Mouse (Mus musculus) MEL (cell line): ENCODE measurements at regions not wholly inside any gene's neighbourhood (a gene's known extent, or its start where the extent isn't known, plus 50 kb on each side); places are given as distances from the start of the nearest gene placed in this dataset.

Experiments
- CHD1 ChIP-seq: IDR thresholded peaks from 2 replicates; pipeline ENCODE4 v1.6.1; 2012; ENCODE audit warnings: low read depth, mild to moderate bottlenecking, inconsistent platforms, low read length, improper control_type of control experiment
- CTCF ChIP-seq, 3 experiments: IDR thresholded peaks in 2 of 3; conservative IDR thresholded peaks in 1 of 3; 2 replicates each; pipeline ENCODE4 v1.5.1; 2011 to 2012; ENCODE audit warnings: low read length in 3 of 3, low read depth in 2 of 3, mild to moderate bottlenecking in 2 of 3, improper control_type of control experiment in 1 of 3, inconsistent platforms in 1 of 3, mixed read lengths in 1 of 3, moderate library complexity in 1 of 3; ENCODE audit not compliant: control insufficient read depth in 1 of 3, insufficient read depth in 1 of 3, poor library complexity in 1 of 3, severe bottlenecking in 1 of 3
- EP300 ChIP-seq, 2 experiments: IDR thresholded peaks; 2 replicates each; pipeline ENCODE4 v1.6.1; 2011; ENCODE audit warnings: improper control_type of control experiment in 2 of 2, low read length in 2 of 2, low read depth in 1 of 2, mild to moderate bottlenecking in 1 of 2
- GATA1 ChIP-seq: IDR thresholded peaks from 2 replicates; pipeline ENCODE4 v1.6.1; 2011; ENCODE audit warnings: low read depth, low read length, improper control_type of control experiment
- MAFK ChIP-seq: IDR thresholded peaks from 2 replicates; pipeline ENCODE4 v1.6.1; 2011; ENCODE audit warnings: low read depth, mild to moderate bottlenecking, low read length, improper control_type of control experiment, borderline replicate concordance
- MAZ ChIP-seq: IDR thresholded peaks from 2 replicates; pipeline ENCODE4 v1.6.1; 2012; ENCODE audit warnings: low read depth, mild to moderate bottlenecking, inconsistent platforms, low read length, improper control_type of control experiment
- NRF1 ChIP-seq: IDR thresholded peaks from 2 replicates; pipeline ENCODE4 v1.6.1; 2014; ENCODE audit warnings: low read depth, mild to moderate bottlenecking, inconsistent platforms, low read length, improper control_type of control experiment, moderate library complexity; ENCODE audit not compliant: poor library complexity, insufficient read depth, severe bottlenecking
- POLR2A ChIP-seq, 2 experiments: IDR thresholded peaks; 2 replicates each; pipeline ENCODE4 v1.6.1; 2011 to 2012; ENCODE audit warnings: low read length in 2 of 2, mild to moderate bottlenecking in 2 of 2, control low read depth in 1 of 2, improper control_type of control experiment in 1 of 2, low read depth in 1 of 2, moderate library complexity in 1 of 2; ENCODE audit not compliant: control insufficient read depth in 1 of 2, insufficient read depth in 1 of 2, poor library complexity in 1 of 2
- POLR2AphosphoS2 ChIP-seq: IDR thresholded peaks from 2 replicates; pipeline ENCODE4 v1.6.1; 2011; ENCODE audit warnings: low read length, improper control_type of control experiment
- POLR2AphosphoS5 ChIP-seq: IDR thresholded peaks from 2 replicates; pipeline ENCODE4 v1.6.1; 2012; ENCODE audit warnings: low read depth, borderline replicate concordance, mild to moderate bottlenecking, inconsistent platforms, low read length, moderate library complexity, mixed read lengths
- TBP ChIP-seq: IDR thresholded peaks from 2 replicates; pipeline ENCODE4 v1.8.0; 2011; ENCODE audit warnings: low read depth, low read length, improper control_type of control experiment
- TCF12 ChIP-seq: IDR thresholded peaks from 2 replicates; pipeline ENCODE4 v1.6.1; 2014; ENCODE audit warnings: low read depth, mild to moderate bottlenecking, inconsistent platforms, low read length, improper control_type of control experiment, moderate library complexity
- UBTF ChIP-seq: IDR thresholded peaks from 2 replicates; pipeline ENCODE4 v1.6.1; 2012; ENCODE audit warnings: low read depth, mild to moderate bottlenecking, inconsistent platforms, low read length, improper control_type of control experiment, moderate library complexity, borderline replicate concordance; ENCODE audit not compliant: insufficient read depth
- ZMIZ1 ChIP-seq: IDR thresholded peaks from 2 replicates; pipeline ENCODE4 v1.6.1; 2012; ENCODE audit warnings: low read depth, mild to moderate bottlenecking, inconsistent platforms, low read length, improper control_type of control experiment, moderate library complexity

DNA sequence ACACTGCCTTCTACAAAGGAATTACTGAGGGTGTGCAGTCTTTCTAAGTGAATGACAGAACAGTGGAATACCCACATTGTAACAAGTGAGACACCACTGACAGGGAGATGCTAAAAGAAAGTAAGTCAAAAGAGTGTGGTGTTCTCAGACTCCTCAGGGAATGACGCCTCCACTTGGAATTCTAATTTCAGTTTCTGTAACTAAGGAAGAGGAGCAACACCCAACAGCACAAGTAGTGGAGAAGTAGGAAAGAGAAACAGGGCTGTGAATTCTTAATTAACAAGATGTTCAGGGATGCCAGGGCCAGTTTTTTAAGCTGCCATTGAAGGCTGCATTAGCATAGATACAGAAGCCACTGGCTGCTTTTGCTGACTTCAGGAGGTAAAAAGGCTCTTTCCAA is 81.4 kb downstream of the Fscb start:
- TF ChIP-seq CHD1 (no peak), POLR2AphosphoS2 (no peak), CTCF (IDR thresholded peaks at IDR 0.05 in 2 of 3, conservative IDR thresholded peaks at IDR 0.05 in 1 of 3; ENCODE audit: control insufficient read depth in 1 of 3, insufficient read depth in 1 of 3, low read depth in 2 of 3, low read length in 3 of 3, poor library complexity in 1 of 3, severe bottlenecking in 1 of 3) (no peak), TCF12 (no peak), ZMIZ1 (no peak), NRF1 (no peak), POLR2A (IDR thresholded peaks at IDR 0.05; ENCODE audit: control insufficient read depth in 1 of 2, insufficient read depth in 1 of 2, low read depth in 1 of 2, low read length in 2 of 2, poor library complexity in 1 of 2) (no peak), MAFK (no peak), MAZ (no peak), POLR2AphosphoS5 (no peak), TBP (no peak), EP300 (IDR thresholded peaks at IDR 0.05; ENCODE audit: low read depth in 1 of 2, low read length in 2 of 2) (no peak), UBTF (no peak), GATA1 (no peak)
